Mouse (Mus musculus) T-helper 1 cell (primary cell): Measurements from ENCODE around the gene Slc25a4.

Experiments
- in situ Hi-C: fragments of 300-600 bp; cut with MboI, MseI; formaldehyde crosslinking; loops from one replicate; pipeline ENCODE4 v1.15.1; 2025; ENCODE audit warnings: high pct_unique_total_duplicates

The Slc25a4 gene

GRCm38 (mm10) chr8:46210404-46211315 is at the start of gene Slc25a4:
Gene Slc25a4, minus strand, starts transcription at chr8:46211284.
- in situ Hi-C loops, result no loop called here

DNA sequence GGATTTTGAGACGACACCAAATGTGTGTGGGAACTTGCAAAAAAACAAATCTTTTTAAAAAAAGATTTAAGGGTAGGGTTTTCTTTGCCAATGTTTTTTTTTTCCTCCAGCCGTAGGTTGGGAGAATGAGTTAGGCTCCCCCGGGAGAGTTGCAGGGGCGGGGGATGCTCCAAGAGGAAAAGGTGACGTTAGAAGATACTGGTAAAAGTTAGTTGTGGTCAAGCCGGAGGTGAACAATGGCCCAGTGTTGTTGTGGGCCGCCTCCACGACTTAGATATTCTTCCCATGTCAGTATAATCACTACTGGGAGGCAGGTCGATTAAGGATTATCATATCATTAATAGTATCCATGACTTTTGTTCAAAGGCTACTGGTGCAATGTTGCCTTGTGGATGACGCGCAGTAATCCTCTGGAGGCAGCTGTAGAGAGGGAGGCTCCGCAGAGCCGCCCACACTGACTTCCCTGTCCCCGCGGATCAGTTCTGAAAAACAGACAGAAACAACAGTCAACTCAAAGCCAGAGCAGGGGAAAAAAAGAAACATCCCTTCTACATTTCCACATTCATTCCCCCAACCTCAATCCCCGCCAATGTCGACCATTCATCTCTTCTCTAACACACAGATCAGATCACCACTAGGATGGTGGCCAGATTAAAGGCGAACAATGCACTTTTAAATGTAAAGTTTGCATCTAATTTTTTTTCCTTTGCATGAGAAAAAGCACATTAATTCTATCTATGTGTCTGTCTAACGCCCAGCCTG is 47.0 kb upstream of the Slc25a4 start:
- in situ Hi-C loops, result no loop called here

DNA sequence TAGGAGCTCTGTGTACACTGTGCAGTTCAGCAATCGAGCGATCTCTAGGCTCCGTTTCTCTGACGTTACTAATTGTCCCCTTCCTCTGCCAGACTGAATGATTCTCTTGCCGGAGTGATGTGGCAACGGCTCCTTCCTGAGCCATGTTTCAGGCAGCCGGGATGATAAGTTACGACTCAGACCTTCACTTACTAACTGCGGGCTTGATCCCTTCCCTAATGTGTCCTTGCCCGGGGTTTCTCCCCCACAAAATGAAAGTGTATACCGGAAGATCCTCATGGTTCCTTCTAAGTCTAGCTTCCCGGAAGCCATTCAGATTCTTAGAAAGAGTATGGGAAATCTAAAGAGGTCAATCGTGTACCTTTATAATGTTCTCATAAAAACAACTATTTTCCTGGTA is 41.4 kb upstream of the Slc25a4 start:
- in situ Hi-C loops, result no loop called here

DNA sequence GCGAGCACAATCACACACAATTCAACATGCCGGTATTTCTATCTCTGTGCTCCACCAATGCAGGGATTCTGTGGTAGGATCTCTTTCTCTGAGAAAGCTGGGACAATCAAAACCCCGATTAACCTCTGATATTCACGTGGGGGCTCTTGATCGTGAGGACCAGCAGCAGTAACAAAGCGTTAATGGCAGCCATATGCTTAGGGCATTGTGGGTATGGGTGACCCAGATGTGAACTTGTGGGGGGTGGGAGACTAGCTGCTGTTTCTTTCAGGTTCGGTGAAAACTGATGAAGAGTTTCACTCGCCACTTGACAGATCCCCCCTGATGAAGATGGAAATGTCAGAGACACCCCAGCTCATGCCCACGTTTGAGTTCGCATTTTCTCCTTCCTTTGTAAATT is 40.5 kb upstream of the Slc25a4 start:
- in situ Hi-C loops, result no loop called here

GRCm38 (mm10) chr8:46246346-46246745 is 35.3 kb upstream of the Slc25a4 start:
- in situ Hi-C loops, result loop anchor here (10.0 kb wide), 1 partner anchor 298 kb away; no protein-coding TSS in a partner anchor

DNA sequence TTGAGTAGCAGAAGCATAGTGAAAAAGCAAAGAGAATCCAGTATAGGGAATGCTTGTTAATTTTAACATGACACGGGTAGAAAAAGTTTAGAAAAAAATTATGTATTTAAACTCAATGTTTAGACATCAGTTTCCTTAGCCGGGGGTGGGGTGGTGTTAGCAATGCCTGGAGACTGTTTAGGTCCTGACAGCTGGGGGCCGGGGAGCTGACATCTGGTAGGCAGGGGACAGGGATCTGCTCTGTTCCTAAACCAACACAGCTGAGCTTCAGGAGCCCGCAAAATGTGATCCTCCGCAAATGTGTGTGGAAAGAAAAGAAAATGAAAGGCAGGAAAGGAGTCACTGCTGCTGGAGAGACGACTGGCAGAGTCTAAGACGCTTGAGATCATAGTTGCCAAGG is 31.9 kb upstream of the Slc25a4 start:
- in situ Hi-C loops, result loop anchor here (5.0 to 10.0 kb wide), 2 partner anchors 34 to 302 kb away; no protein-coding TSS in a partner anchor

DNA sequence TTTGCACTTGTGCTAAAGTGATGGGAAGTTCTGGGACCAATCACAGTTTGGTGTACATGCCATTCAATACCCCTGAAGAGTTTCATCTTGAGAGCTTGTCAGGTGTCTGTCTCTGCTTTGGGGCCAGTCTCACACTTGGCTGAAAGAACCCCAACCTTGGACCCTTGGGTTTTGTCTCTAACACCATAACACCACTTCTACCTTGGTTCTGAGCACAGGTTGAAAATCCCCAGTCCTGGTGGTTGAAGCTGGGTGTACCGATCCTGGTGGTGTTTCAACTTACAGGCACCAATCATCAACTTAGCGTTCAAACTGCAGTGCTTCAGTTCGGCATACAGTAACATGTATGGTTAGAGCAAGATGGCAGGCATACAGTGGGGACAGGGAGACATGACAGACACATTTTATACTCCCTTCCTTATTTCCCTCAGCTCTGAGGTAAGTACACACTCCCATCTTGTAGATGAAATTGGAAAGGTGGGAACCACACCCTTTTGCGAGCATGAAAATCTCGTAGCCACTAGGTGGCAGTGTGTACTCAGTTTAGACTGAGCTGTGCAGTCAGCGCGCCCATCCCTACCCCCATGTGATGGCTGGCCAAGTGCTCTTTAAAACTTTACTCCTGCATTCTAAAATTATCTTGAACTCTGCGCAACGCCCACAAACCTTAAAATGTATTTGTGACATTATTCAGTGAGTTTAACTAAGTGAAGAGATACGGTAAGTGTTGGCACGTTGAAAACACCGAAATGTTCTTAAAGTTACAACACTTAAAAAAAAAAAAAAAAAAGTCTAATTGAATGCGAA is 30.7 kb upstream of the Slc25a4 start:
- in situ Hi-C loops, result loop anchor here (5.0 to 10.0 kb wide), 2 partner anchors 36 to 303 kb away; no protein-coding TSS in a partner anchor

- in situ Hi-C loops, result no loop called here
Observed at GRCm38 (mm10) chr8:46236441-46237223, 25.5 kb upstream of the Slc25a4 start.

DNA sequence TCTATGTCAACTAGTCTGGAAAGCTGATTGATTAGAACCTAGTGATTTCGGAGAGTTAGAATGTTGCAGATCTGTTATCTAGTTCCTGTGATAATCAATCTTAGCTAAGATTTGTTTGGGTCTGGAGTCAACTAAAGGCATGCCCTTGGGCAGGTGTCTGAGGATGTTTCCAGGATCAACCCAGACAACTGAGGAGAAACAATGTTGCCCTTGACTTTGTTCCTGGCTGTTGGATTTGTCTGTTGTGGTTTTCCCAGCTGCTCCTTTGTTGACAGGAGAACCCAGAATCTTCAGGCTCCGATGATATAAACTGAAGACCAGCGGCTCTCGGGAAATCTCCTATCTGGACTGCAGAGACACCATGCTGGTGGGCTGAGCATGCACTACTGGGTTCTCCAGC is 23.7 kb upstream of the Slc25a4 start:
- in situ Hi-C loops, result loop anchor here (5.0 kb wide), 1 partner anchor 73 kb away; no protein-coding TSS in a partner anchor

GRCm38 (mm10) chr8:46232798-46233197 is 21.7 kb upstream of the Slc25a4 start:
- in situ Hi-C loops, result loop anchor here (5.0 kb wide), 1 partner anchor 75 kb away; no protein-coding TSS in a partner anchor

DNA sequence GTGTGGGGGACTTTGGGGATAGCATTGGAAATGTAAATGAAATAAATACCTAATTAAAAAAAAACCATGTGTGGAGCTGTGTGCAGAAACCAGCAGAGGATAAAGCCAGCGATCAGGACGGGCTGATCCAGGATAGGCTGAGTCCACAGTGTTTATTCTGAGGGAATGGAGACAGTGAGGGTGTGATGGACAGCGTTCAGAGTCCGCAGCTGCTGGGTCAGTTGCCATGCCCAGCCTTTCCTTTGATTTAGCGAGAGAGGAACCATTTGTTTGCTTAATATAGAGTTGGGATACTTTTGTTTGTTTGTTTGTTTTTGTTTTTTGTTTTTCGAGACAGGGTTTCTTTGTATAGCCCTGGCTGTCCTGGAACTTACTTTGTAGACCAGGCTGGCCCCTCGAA is 20.9 kb upstream of the Slc25a4 start:
- in situ Hi-C loops, result loop anchor here (5.0 kb wide), 1 partner anchor 75 kb away; no protein-coding TSS in a partner anchor

DNA sequence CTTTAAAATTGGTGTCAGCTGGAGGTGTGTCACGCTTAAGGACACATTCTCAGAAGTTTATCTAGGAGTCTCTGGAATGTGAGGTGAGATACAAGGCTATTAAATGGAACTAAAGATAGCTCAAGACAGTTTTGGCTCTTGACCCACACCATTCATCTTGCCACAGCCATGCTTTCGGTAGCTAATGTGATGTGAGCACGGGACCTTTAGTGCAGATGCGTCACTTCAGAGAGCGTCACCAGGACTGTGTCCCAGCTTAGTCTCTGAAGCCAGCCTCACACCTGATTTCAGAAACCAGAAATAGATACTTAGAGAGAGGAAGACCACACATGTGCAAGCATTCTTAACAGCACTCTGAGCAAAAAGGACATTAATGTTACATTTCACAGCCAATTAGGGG is 15.5 kb upstream of the Slc25a4 start:
- in situ Hi-C loops, result no loop called here

DNA sequence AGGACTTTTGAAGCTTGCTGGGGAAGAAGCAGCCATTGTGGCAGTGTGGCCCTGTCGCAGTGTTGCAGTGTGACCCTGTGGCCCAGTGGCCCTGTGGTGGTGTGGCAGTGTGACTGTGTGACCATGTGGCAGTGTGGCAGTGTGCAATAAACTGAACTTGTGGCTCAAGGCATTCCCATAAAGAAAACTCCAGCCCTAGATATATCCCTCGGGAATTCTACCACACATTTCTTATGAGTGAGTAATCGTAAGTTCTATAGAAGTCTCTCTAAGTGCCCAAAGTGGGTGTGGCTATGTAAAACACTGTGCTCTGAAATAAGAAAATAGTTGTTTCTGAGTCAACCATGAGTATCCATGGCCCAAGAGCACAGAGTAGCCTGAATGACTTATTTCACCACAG is 14.4 kb upstream of the Slc25a4 start:
- in situ Hi-C loops, result no loop called here

GRCm38 (mm10) chr8:46220566-46220965 is 9.5 kb upstream of the Slc25a4 start:
- in situ Hi-C loops, result no loop called here

GRCm38 (mm10) chr8:46216838-46217237 is 5.8 kb upstream of the Slc25a4 start:
- in situ Hi-C loops, result no loop called here

GRCm38 (mm10) chr8:46213971-46214480 is 2.9 kb upstream of the Slc25a4 start:
- in situ Hi-C loops, result no loop called here

GRCm38 (mm10) chr8:46212194-46212593 is 1.1 kb upstream of the Slc25a4 start:
- in situ Hi-C loops, result no loop called here

DNA sequence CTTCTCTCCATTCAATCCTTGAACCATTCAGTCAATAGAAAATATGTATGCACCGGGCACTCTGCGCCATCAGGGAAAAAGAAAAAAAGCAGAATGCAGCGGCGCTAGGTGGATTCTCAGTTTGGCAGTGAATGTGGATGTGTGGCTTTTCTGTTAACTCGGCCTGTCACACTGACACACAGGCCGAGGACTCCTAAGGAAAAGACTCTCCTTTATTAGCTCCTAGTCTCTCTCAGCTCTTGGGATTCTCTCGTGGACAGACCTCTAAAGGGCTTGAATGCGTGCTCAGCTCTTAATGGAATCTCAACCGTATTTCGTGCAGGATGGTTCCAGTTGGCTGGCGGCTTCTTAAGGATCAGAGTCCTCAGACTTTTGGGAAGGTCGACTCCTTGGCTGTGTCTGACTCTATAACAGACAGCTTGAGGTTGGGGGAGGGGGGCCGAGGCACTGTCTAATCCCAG is 557 bp upstream of the Slc25a4 start:
- in situ Hi-C loops, result no loop called here

DNA sequence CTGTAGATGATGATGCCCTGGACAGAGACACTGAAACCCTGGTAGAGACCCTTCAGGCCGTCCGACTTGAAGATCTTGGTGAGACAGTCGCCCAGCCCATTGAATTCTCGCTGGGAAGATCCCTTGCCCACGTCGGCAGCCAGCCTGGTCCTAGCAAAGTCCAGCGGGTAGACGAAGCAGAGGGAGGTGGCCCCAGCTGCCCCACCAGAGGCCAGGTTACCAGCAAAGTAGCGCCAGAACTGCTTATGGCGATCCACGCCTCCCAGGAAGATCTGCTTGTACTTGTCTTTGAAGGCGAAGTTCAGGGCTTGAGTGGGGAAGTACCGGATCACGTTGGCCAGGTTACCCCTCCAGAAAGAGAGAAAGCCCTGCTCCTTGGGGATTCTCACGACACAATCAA is 2.0 kb downstream of the Slc25a4 start:
- in situ Hi-C loops, result no loop called here

DNA sequence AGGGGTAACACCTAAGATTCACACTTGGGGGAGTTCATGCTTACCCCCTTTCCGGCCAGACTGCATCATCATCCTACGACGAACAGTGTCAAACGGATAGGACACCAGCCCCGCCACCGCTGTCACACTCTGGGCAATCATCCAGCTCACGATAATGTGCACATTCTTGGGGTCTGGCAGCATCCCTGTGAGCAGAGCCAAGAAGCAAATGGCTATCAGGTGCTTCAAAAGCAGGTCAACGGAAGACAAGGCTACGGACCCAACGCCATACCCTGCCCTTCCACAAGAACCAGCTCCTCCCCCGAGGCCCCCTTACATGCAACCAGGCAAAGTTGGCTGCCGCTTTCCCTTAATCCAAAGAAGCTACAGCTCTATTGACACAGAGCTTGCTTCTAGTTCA is 2.7 kb downstream of the Slc25a4 start:
- in situ Hi-C loops, result no loop called here
